Mouse (Mus musculus) adrenal gland, adult 8-10 months (tissue): ENCODE results near the gene F12. TPM values are rescaled to one million over a fixed set of nuclear protein-coding genes. Genes with fewer than 3 reads are reported as not detected.

Source experiments
- DNase-seq: peaks from one replicate; pipeline ENCODE4 v3.0.0; 2022
- total RNA-seq, 4 experiments: library from RNA; stranded (reverse); gene quantifications; 2 replicates each; pipeline ENCODE4 v1.2.4; 2022

The F12 gene
- total RNA-seq, 4 experiments from 2014 or later: 0.17 to 0.71 (median 0.43) TPM; not detected in 1

- DNase-seq: no peak
These were observed 13.3 kb downstream of the F12 start for GRCm38 (mm10) chr13:55413333-55413732.

DNA sequence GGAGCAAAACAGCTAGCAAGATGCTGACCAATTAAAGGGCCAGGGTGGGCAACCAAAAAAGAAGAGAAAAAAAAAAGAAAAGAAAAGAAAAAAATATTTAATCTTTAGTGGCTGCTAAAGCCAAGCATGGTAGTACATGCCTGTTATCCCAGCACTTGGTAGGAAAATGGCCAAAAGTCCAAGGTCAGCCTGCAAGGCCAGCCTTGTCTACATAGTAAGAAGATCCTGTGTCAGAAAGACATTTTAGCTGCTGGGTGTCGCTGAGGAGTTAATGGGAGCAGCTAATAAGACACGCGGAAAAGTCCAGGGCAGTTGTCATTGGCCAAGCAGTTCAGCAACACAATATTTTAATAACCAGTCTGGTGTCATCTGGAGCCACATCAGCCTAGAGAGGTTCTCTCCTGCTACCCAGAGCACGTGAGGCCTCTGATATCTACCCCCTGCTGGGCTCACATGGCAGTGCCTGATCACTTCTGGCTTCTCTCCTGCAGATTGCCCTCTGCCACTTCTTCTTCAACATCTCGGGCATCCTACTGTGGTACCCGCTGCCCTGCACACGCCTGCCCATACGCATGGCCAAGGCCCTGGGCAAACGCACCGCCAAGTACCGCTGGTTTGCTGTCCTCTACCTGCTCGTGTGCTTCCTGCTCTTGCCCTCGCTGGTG, 13.8 kb downstream of the F12 start:
- no peak for DNase-seq

DNA sequence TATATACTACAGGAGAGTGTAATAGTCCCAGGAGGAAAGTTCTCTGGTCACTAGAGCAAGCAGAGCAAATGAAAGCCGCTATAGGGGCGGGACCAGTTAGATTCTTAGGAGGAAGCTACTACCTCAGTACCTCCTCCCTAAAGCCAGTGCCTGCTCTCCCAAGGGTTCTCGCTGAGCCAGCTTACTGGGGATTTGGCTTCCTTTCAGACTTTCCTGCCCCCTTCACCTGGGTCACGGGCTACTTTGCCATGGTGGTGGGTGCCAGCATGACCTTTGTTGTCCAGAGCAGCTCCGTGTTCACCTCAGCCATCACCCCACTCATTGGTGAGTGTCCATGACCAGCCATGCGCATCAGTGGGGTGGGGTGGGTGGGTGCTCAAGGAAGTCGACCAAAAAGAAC, 14.8 kb downstream of the F12 start:
- DNase-seq: no peak

GRCm38 (mm10) chr13:55408546-55409120, 18.0 kb downstream of the F12 start:
- DNase-seq: no peak

GRCm38 (mm10) chr13:55407341-55407740, 19.3 kb downstream of the F12 start:
- no peak for DNase-seq

DNA sequence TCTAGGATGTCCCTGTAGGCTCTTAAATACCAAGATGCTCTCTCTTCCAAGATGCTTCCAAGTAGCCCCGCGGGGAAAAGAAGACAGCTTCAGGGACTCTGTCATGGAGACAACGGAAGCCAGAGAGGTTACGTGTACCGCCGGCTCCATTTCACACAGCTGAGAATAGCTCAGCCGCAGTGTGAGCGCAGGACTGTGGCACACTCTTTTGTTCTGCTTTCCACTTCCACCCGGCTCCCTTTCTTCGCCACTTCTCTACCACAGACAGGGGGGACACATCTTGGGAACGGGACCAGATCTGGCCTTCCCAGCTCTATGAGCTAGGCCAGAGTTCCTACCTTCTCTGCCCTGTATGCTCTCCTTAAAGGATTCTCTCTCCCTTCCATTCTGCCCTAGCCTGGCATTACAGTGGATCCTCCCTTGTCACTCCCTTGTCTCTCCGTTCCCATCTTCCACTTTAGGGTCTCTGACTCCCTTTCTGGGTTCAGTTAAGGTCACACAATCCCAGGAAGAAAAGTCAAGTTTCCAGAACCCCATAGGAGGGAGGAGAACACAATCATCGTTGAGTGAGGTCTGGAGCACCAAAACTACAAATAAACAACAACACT, 20.7 kb downstream of the F12 start:
- DNase-seq: no peak

- peak; percentile 36 for DNase-seq
These were observed 21.5 kb downstream of the F12 start for GRCm38 (mm10) chr13:55404853-55405782.

- DNase-seq: no peak
These were observed 22.4 kb downstream of the F12 start for GRCm38 (mm10) chr13:55403935-55404852.

GRCm38 (mm10) chr13:55403266-55403665, 23.3 kb downstream of the F12 start:
- no peak for DNase-seq

DNA sequence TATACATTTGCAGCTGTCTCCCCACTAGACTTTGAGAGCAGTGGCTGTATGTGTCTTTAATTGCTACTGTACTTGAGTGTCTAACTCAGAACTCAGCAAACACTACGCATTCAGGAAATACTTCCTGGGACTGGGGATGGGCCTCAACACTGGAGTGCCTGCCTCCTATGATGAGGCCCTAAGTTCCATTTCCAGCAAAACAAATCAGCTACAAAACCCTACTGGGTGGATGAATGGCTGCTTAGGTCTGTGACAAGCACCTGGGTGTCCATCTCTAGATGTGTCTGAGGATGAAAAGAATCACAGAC, 26.6 kb downstream of the F12 start:
- no peak for DNase-seq

- DNase-seq: no peak
These were observed 27.1 kb downstream of the F12 start for GRCm38 (mm10) chr13:55399300-55400038.

DNA sequence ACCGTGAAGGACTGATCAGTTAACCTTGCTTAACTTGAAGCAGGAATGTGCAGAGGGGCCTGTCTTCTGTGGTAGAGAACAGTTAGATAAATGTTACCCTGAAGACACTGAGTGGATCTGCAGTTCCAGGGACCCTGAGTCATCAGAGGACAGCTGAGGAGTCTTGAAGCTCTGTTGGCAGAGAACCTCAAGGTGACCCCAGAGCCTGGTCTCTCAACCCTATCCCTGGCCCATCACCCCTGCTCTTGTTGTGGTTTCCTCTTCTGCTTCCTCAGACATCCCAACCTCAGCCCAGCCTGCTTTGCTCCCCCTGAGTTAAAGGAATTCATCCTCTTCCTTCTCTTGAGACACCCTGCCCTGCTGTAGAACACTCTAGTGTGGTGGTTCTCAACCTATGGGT, 28.5 kb downstream of the F12 start, which contains the start of gene Slc34a1:
Gene Slc34a1, plus strand, starts transcription at position 100 of the 400 bp plus-strand sequence.
- no peak for DNase-seq

DNA sequence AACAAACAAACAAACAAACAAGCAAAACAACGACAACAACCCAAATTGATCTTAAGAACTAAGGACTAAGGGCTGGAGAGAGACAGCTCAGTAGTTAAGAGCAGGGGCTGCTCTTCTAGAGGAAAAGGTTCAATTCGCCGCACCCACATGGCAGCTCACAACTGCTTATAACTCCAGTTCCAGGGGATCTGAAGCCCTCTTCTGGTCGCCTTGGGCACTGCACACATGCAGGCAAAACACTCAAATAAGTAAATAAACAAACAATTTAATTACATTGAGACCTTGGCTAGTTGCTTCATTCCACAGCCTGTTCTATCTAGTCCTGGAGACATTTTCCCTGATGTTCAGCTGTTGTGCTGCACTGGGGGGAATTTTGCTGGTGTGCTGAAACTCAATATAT, 33.7 kb downstream of the F12 start:
- DNase-seq: no peak

GRCm38 (mm10) chr13:55391626-55392029, 35.0 kb downstream of the F12 start:
- DNase-seq: no peak

GRCm38 (mm10) chr13:55390644-55391043, 35.9 kb downstream of the F12 start:
- DNase-seq: no peak

DNA sequence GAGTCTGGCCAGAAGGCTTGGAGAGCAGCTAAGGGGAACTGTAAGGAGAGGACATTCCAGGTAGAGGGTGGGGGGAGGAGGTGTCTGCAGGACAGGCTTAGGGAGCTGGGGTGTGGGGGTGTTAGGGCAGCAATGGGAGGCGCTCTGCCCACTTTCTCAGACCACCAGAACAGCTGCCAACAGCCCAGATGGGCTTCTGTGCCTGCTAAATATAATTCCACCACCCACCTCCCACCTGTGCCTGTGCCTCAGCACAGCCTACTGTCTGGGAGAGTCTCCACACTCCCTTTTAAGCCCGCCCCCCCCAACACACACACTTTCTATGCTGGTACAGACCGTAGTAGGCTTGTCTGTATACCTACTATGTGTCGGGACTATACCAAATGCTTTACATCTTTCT, 44.8 kb downstream of the F12 start:
- no peak for DNase-seq

DNA sequence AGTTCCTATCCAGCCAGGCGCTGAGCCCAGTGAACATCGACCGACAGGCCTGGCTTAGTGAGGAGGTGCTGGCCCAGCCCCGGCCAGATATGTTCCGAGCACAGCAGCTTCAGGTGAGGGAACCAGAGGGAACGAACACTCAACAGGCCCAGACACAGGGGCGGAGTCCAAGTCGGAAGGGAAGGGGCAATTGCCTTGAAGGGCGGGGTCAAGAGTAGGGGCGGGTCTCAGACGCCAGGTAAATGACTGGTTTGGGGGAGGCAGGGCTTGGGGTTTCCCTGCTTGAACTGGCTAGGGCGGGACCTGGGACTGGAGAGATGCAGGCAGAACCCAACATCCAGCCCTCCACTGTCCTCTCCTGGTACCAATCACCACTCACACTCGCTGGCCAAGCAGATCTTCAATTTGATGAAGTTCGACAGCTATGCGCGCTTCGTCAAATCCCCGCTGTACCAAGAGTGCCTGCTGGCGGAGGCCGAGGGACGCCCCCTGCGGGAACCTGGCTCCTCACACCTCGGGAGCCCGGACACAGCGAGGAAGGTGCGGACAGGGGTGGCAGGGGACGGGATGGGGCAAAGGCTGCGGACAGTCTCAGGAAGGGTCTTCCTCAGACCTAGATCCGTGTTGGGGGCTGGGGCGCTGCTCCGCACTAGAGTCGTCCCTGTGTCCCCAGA, 47.5 kb downstream of the F12 start:
- no peak for DNase-seq

DNA sequence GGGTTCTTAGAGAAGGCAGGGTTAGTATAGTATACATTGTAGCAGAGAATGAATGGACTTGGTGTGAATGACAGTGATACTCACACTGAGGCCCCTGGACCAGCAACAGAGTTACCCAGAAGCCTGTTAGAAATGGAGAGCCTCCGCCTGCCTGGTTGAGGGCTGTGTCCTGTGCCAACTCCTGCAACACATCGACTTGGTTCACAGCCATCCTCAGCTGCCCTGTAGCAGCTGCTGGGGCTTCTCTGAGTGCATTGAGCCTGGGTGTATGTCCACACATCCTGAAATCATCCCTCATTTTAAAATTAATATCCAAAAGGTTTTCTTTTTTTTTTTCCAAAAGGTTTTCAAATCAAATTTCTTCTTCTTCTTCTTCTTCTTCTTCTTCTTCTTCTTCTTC, 50.7 kb downstream of the F12 start:
- DNase-seq: no peak

DNA sequence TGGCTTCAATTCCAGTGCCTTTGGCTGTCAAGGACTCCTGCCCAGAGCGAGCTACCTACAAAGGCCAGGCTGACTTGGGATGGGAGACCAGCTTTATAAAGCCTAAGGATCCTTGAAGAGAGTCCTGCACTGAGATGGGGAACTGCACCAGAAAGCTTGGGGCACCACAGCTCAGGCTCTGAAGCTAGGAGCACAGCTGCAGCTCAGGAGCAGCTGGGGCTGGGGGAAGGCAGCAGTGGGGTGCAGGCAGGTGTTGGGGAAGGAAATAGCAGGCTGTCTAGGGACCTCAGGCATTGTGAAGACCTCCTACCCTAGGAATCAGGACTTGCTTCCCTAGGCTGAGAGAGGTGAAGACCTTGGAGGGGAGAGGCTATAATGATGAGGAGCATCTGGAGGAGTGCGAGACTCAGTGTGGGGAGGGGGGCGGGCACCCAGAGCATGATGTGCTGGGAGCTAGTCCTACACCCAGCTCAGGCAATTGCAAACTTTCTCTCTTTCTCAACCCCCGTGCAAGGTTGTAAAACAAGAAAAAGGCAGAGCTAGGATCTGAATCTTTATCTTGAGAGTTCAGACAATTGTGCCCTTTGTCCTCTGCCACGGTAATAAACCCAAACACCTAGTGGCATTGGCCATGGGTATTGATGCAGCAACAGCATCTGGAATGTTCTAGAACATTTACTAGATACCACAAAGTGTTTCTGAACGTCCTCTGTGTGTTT, 52.2 kb downstream of the F12 start:
- no peak for DNase-seq

DNA sequence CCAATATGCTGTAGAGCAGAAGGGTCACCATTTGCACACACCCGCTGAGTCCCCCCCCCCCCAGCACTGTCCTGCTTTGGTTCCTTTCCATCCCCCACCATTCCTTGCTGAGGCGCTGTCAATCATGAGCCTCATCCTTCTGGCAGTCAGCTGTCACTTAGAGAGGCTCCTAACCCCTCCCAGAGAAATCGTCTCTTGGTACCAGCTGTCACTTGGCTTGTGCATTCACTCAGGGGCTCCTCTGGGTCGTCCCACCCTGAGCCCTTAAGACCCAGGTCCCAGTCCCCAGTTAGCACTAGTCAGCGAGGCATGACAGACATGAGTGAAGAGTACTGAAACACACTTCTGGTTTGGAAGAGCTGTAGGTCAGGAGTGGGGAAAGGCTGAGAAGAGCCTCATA, 54.9 kb downstream of the F12 start:
- DNase-seq: no peak
